Mouse (Mus musculus) midbrain, embryonic 16.5 days (tissue): ENCODE results near the gene Otud4. TPM values are rescaled to one million over a fixed set of nuclear protein-coding genes. Genes with fewer than 3 reads are reported as not detected.

Experiments used
- ATAC-seq: fragments of 200-750 bp; cut with Nextera tagmentation; 2 replicates; pipeline ENCODE4 v1.8.0; 2017; ENCODE audit warnings: moderate TSS enrichment
- H3K27ac ChIP-seq: fragments of 300-500 bp; sonication (generic); 2 replicates; pipeline ENCODE4 v1.5.1; 2014; ENCODE audit warnings: mild to moderate bottlenecking, low read length, mixed read lengths
- H3K27me3 ChIP-seq: fragments of 300-500 bp; sonication (generic); 2 replicates; pipeline ENCODE4 v1.6.1; 2014; ENCODE audit warnings: low read depth, low read length, mixed read lengths; ENCODE audit not compliant: control insufficient read depth, insufficient read depth
- H3K36me3 ChIP-seq: fragments of 300-500 bp; sonication (generic); 2 replicates; pipeline ENCODE4 v1.6.1; 2014; ENCODE audit warnings: mild to moderate bottlenecking, low read length, moderate library complexity, mixed read lengths; ENCODE audit not compliant: control insufficient read depth, insufficient read depth
- H3K4me1 ChIP-seq: fragments of 300-500 bp; sonication (generic); 2 replicates; pipeline ENCODE4 v1.6.1; 2014; ENCODE audit warnings: mild to moderate bottlenecking, low read length, mixed read lengths; ENCODE audit not compliant: control insufficient read depth, insufficient read depth
- H3K4me2 ChIP-seq: fragments of 300-500 bp; sonication (generic); 2 replicates; pipeline ENCODE4 v1.6.1; 2014; ENCODE audit warnings: mild to moderate bottlenecking, low read length, mixed read lengths
- H3K4me3 ChIP-seq: fragments of 300-500 bp; sonication (generic); 2 replicates; pipeline ENCODE4 v1.5.1; 2014; ENCODE audit warnings: low read depth, mild to moderate bottlenecking, low read length, moderate library complexity, mixed read lengths
- H3K9ac ChIP-seq: fragments of 300-500 bp; sonication (generic); 2 replicates; pipeline ENCODE4 v1.6.1; 2014; ENCODE audit warnings: low read depth, low read length, mixed read lengths
- H3K9me3 ChIP-seq: fragments of 300-500 bp; sonication (generic); replicated peaks from 2 replicates; pipeline ENCODE4 v1.6.1; 2014; ENCODE audit warnings: mild to moderate bottlenecking, low read length, mixed read lengths; ENCODE audit not compliant: control insufficient read depth, poor library complexity, severe bottlenecking
- WGBS: fragments of 180-500 bp; shearing (Covaris S2); extraction: QIAGEN DNeasy Blood & Tissue Kit; methylation state at CpG from one replicate; pipeline ENCODE4 v1.1.7; 2014; 5-methylcytosine and 5-hydroxymethylcytosine counted together
- polyA plus RNA-seq: library from polyadenylated mRNA; unstranded; fragments of >200 nt; fragmentation: Nextera tagmentation; extraction: Ambion mirVana; gene quantifications from 2 replicates; pipeline ENCODE4 v1.2.1, GENCODE M21; 2015

Otud4 gene
- polyA plus RNA-seq, 1 experiment from 2014 or later: 10.2 TPM

- no peak overlapping the region for H3K9ac ChIP-seq
- H3K27ac ChIP-seq: no peak overlapping the region
- no peak for ATAC-seq
- no peak overlapping the region for H3K4me2 ChIP-seq
- no peaks in the 10 kb centered on the region for H3K27me3 ChIP-seq
- no peaks in the 10 kb centered on the region for H3K9me3 ChIP-seq
- WGBS: 99% methylated on average over 3 of the region's 3 CpGs
- H3K4me3 ChIP-seq: no peak overlapping the region
- H3K4me1 ChIP-seq: peaks cover 5% of the 10 kb centered on the region
- H3K36me3 ChIP-seq: peaks cover 20% of the 10 kb centered on the region
These were observed 67.3 kb downstream of the Otud4 start for GRCm38 (mm10) chr8:79706687-79707086.

- H3K4me1 ChIP-seq: peaks cover 15% of the 10 kb centered on the region
- H3K27ac ChIP-seq: peak within 1 kb of the TSS; percentile 91
- no peaks in the 10 kb centered on the region for H3K9me3 ChIP-seq
- peaks cover 8% of the 10 kb centered on the region; the same call in 1 of the 2 replicates for H3K36me3 ChIP-seq
- peak; percentile 98 for ATAC-seq
- H3K27me3 ChIP-seq: no peaks in the 10 kb centered on the region
- peak within 1 kb of the TSS; percentile 92 for H3K4me2 ChIP-seq
- peak within 1 kb of the TSS; percentile 91 for H3K9ac ChIP-seq
- WGBS: under 1% methylated on average over 73 of the region's 73 CpGs
- H3K4me3 ChIP-seq: peak within 1 kb of the TSS; percentile 96
These were observed 71.9 kb downstream of the Otud4 start, which contains the start of the genes Abce1 and Anapc10 for GRCm38 (mm10) chr8:79711064-79711961. Abce1 (minus strand) TSS chr8:79711740. Anapc10 (plus strand) TSS chr8:79711820.

DNA sequence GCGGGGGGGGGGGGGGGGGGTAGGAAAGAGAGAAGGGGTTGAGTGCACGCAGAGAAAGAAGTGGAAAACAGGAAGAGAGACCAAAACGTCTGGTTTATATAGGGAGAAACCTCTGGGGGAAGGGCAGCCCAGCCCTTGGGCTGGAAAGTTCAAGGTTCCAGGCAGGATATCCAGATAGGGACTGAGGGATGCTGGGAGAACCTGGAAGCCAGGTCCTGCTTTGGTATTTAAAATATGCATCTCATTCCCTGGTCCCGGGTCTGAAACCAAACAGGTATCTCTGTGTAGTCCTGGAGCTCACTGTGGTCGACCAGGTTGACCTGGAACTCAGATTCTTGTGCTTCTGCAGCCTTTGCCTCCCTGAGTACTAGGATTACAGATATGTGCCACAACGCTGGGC is 73.3 kb downstream of the Otud4 start:
- Histone ChIP-seq H3K4me3 (no peak overlapping the region), H3K4me2 (peak overlapping the region; percentile 47), H3K9me3 (no peaks in the 10 kb centered on the region), H3K27me3 (no peaks in the 10 kb centered on the region), H3K36me3 (peaks cover 5% of the 10 kb centered on the region; the same call in 1 of the 2 replicates), H3K4me1 (peaks cover 15% of the 10 kb centered on the region), H3K9ac (no peak overlapping the region), H3K27ac (no peak overlapping the region)
- WGBS: 64% methylated on average over 5 of the region's 6 CpGs
- no peak for ATAC-seq

GRCm38 (mm10) chr8:79721537-79721936 is 82.1 kb downstream of the Otud4 start:
- Histone ChIP-seq H3K9ac (no peak overlapping the region), H3K4me1 (no peaks in the 10 kb centered on the region), H3K27ac (no peak overlapping the region), H3K27me3 (no peaks in the 10 kb centered on the region), H3K9me3 (no peaks in the 10 kb centered on the region), H3K4me2 (no peak overlapping the region), H3K36me3 (0 out of 2 replicates have a peak, but pooled peaks cover 6% of the 10 kb centered on the region), H3K4me3 (no peak overlapping the region)
- ATAC-seq: no peak

DNA sequence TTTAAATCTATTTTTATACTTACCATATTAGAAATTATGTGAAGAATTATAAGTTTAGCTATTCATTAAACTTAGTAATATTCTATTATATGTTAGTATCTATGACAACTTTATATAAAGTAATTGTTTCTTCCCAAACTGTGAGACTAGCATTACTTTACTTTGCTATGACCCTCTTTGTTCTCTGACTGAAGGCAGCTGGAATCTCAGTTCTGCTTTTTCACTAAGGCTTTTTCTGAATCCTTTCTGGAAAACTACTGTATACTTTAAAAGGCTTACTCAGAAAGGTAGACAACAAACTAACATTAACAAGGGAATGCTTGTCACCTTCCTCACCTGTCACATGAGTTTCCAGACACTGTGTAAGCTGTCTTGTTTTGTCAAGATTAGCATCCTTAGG is 83.9 kb downstream of the Otud4 start:
- H3K4me2 ChIP-seq: no peak overlapping the region
- no peaks in the 10 kb centered on the region for H3K9me3 ChIP-seq
- H3K4me3 ChIP-seq: no peak overlapping the region
- no peak for ATAC-seq
- peaks cover 10% of the 10 kb centered on the region; the same call in 1 of the 2 replicates for H3K36me3 ChIP-seq
- H3K27me3 ChIP-seq: no peaks in the 10 kb centered on the region
- H3K27ac ChIP-seq: no peak overlapping the region
- no peaks in the 10 kb centered on the region for H3K4me1 ChIP-seq
- no peak overlapping the region for H3K9ac ChIP-seq

DNA sequence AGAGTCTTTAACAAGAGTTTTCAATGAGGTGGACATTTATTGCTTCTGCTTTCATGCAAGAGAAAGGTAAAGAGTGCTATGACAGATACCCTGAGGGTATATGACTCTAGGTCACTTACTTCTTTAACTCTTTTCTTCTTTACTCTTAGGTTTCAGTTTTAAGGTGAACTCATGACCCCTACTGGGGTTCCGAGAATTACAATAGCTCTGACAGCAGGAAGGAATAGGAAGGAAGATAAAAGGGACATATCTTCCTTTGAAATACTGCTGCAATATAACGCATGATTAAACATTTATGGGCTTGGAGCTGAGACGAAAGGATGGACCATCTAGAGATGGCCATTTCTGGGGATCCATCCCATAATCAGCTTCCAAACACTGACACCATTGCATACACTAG is 85.2 kb downstream of the Otud4 start:
- Histone ChIP-seq H3K9ac (no peak overlapping the region), H3K9me3 (no peaks in the 10 kb centered on the region), H3K4me3 (no peak overlapping the region), H3K36me3 (peaks cover 10% of the 10 kb centered on the region; the same call in 1 of the 2 replicates), H3K27me3 (no peaks in the 10 kb centered on the region), H3K27ac (no peak overlapping the region), H3K4me1 (no peaks in the 10 kb centered on the region), H3K4me2 (no peak overlapping the region)
- ATAC-seq: no peak
- 50% methylated on average over 3 of the region's 3 CpGs for WGBS

Other genes with a start within 250 kb of the Otud4 start
- 58.7 and 66.6 TPM in 2 replicates for gene Smad1, start 240.1 kb upstream of the Otud4 start, polyA plus RNA-seq
- gene Abce1, start 72.1 kb downstream of the Otud4 start, polyA plus RNA-seq: 81.3 and 86.2 TPM in 2 replicates
- 32.2 and 35.5 TPM in 2 replicates for gene Anapc10, start 72.2 kb downstream of the Otud4 start, polyA plus RNA-seq